Mouse (Mus musculus): ENCODE data around the gene Rnf5. TPM values are rescaled to one million over a fixed set of nuclear protein-coding genes. Genes with fewer than 3 reads are reported as not detected.

Rnf5 gene
- polyA plus RNA-seq, 1 experiment from 2014 or later = 175 TPM

GRCm38 (mm10) chr17:34646906-34647787, 43.7 kb upstream of the Rnf5 start, which contains the start of gene Atf6b:
TSS of gene Atf6b (plus strand) at chr17:34647146.
- ATAC-seq (ENCODE audit: low FRiP score) = peak; percentile 97
- H3K27ac ChIP-seq (ENCODE audit: low read depth, low read length) = peak within 1 kb of the TSS; percentile 79

GRCm38 (mm10) chr17:34645831-34646511, 42.5 kb upstream of the Rnf5 start:
- no peak overlapping the region for H3K4me3 ChIP-seq (ENCODE audit: low read depth, low read length)
- H3K27me3 ChIP-seq (ENCODE audit: control insufficient read depth, insufficient read depth, low read length) = no peaks in the 10 kb centered on the region
- no peak for ATAC-seq (ENCODE audit: low FRiP score)
- H3K9ac ChIP-seq (ENCODE audit: low read depth, low read length) = no peak overlapping the region
- WGBS = 90% methylated on average over 30 of the region's 30 CpGs
- DNase-seq (ENCODE audit: low spot score) = no peak
- no peaks in the 10 kb centered on the region; the same call in 1 of the 2 replicates for H3K4me1 ChIP-seq (replicated peaks; ENCODE audit: control insufficient read depth, insufficient read depth, low read length)
- no peak overlapping the region; the same call in 1 of the 2 replicates for H3K4me2 ChIP-seq (replicated peaks; ENCODE audit: low read depth, low read length)
- H3K36me3 ChIP-seq (ENCODE audit: control insufficient read depth, insufficient read depth, low read length) = peaks cover 9% of the 10 kb centered on the region; the same call in 1 of the 2 replicates
- H3K9me3 ChIP-seq (ENCODE audit: control insufficient read depth, low read length) = no peaks in the 10 kb centered on the region
- H3K27ac ChIP-seq (ENCODE audit: low read depth, low read length) = no peak overlapping the region

More at GRCm38 (mm10) chr17:34646906-34647787, 43.7 kb upstream of the Rnf5 start, which contains the start of gene Atf6b:
- 1% methylated on average over 59 of the region's 66 CpGs for WGBS
- Histone ChIP-seq H3K27me3 (ENCODE audit: control insufficient read depth, insufficient read depth, low read length) (no peaks in the 10 kb centered on the region), H3K4me2 (replicated peaks; ENCODE audit: low read depth, low read length) (peak within 1 kb of the TSS; percentile 84), H3K9me3 (ENCODE audit: control insufficient read depth, low read length) (no peaks in the 10 kb centered on the region), H3K4me3 (ENCODE audit: low read depth, low read length) (peak within 1 kb of the TSS; percentile 97), H3K4me1 (replicated peaks; ENCODE audit: control insufficient read depth, insufficient read depth, low read length) (no peaks in the 10 kb centered on the region; the same call in 1 of the 2 replicates), H3K36me3 (ENCODE audit: control insufficient read depth, insufficient read depth, low read length) (peaks cover 10% of the 10 kb centered on the region; the same call in 1 of the 2 replicates), H3K9ac (ENCODE audit: low read depth, low read length) (peak within 1 kb of the TSS; percentile 96)
- peak; percentile 91 for DNase-seq (ENCODE audit: low spot score)

GRCm38 (mm10) chr17:34645256-34645829, 41.9 kb upstream of the Rnf5 start:
- H3K36me3 ChIP-seq (ENCODE audit: control insufficient read depth, insufficient read depth, low read length) = 0 out of 2 replicates have a peak, but pooled peaks cover 8% of the 10 kb centered on the region
- no peak for ATAC-seq (ENCODE audit: low FRiP score)
- H3K27me3 ChIP-seq (ENCODE audit: control insufficient read depth, insufficient read depth, low read length) = no peaks in the 10 kb centered on the region
- WGBS = 44% methylated on average over 10 of the region's 10 CpGs
- H3K9me3 ChIP-seq (ENCODE audit: control insufficient read depth, low read length) = no peaks in the 10 kb centered on the region
- H3K9ac ChIP-seq (ENCODE audit: low read depth, low read length) = peak overlapping the region; percentile 70
- no peak for DNase-seq (ENCODE audit: low spot score)
- peak overlapping the region; percentile 59 for H3K4me3 ChIP-seq (ENCODE audit: low read depth, low read length)
- H3K4me2 ChIP-seq (replicated peaks; ENCODE audit: low read depth, low read length) = peak overlapping the region; percentile 69
- H3K4me1 ChIP-seq (replicated peaks; ENCODE audit: control insufficient read depth, insufficient read depth, low read length) = no peaks in the 10 kb centered on the region; the same call in 1 of the 2 replicates
- H3K27ac ChIP-seq (ENCODE audit: low read depth, low read length) = no peak overlapping the region

GRCm38 (mm10) chr17:34644608-34645007, 41.1 kb upstream of the Rnf5 start, which contains the start of gene Fkbpl:
TSS of gene Fkbpl (plus strand) at chr17:34644764.
- Histone ChIP-seq H3K27ac (ENCODE audit: low read depth, low read length) (0 out of 2 replicates have a peak within 1 kb of the TSS, but pooled peaks have one; percentile 31), H3K9me3 (ENCODE audit: control insufficient read depth, low read length) (no peaks in the 10 kb centered on the region), H3K27me3 (ENCODE audit: control insufficient read depth, insufficient read depth, low read length) (no peaks in the 10 kb centered on the region), H3K4me3 (ENCODE audit: low read depth, low read length) (peak within 1 kb of the TSS; percentile 59), H3K36me3 (ENCODE audit: control insufficient read depth, insufficient read depth, low read length) (0 out of 2 replicates have a peak, but pooled peaks cover 4% of the 10 kb centered on the region), H3K4me1 (replicated peaks; ENCODE audit: control insufficient read depth, insufficient read depth, low read length) (no peaks in the 10 kb centered on the region; the same call in 1 of the 2 replicates), H3K4me2 (replicated peaks; ENCODE audit: low read depth, low read length) (peak within 1 kb of the TSS; percentile 69), H3K9ac (ENCODE audit: low read depth, low read length) (peak within 1 kb of the TSS; percentile 70)
- DNase-seq (ENCODE audit: low spot score) (peak; percentile 96), ATAC-seq (ENCODE audit: low FRiP score) (peak; percentile 78)
- WGBS = 1% methylated on average over 16 of the region's 16 CpGs

GRCm38 (mm10) chr17:34643944-34644343, 40.5 kb upstream of the Rnf5 start:
- ATAC-seq (ENCODE audit: low FRiP score) = no peak
- H3K36me3 ChIP-seq (ENCODE audit: control insufficient read depth, insufficient read depth, low read length) = 0 out of 2 replicates have a peak, but pooled peaks cover under 1% of the 10 kb centered on the region

GRCm38 (mm10) chr17:34643379-34643778, 39.9 kb upstream of the Rnf5 start:
- no peak for ATAC-seq (ENCODE audit: low FRiP score)
- Histone ChIP-seq H3K27me3 (ENCODE audit: control insufficient read depth, insufficient read depth, low read length) (no peaks in the 10 kb centered on the region), H3K27ac (ENCODE audit: low read depth, low read length) (no peak overlapping the region), H3K9me3 (ENCODE audit: control insufficient read depth, low read length) (no peaks in the 10 kb centered on the region), H3K9ac (ENCODE audit: low read depth, low read length) (no peak overlapping the region), H3K4me2 (replicated peaks; ENCODE audit: low read depth, low read length) (no peak overlapping the region), H3K4me3 (ENCODE audit: low read depth, low read length) (no peak overlapping the region), H3K4me1 (replicated peaks; ENCODE audit: control insufficient read depth, insufficient read depth, low read length) (no peaks in the 10 kb centered on the region; the same call in 1 of the 2 replicates), H3K36me3 (ENCODE audit: control insufficient read depth, insufficient read depth, low read length) (no peaks in the 10 kb centered on the region)
- 93% methylated on average over 4 of the region's 4 CpGs for WGBS
- DNase-seq (ENCODE audit: low spot score) = no peak

More at GRCm38 (mm10) chr17:34643944-34644343, 40.5 kb upstream of the Rnf5 start:
- Histone ChIP-seq H3K27ac (ENCODE audit: low read depth, low read length) (no peak overlapping the region), H3K4me2 (replicated peaks; ENCODE audit: low read depth, low read length) (no peak overlapping the region), H3K27me3 (ENCODE audit: control insufficient read depth, insufficient read depth, low read length) (no peaks in the 10 kb centered on the region), H3K9me3 (ENCODE audit: control insufficient read depth, low read length) (no peaks in the 10 kb centered on the region), H3K9ac (ENCODE audit: low read depth, low read length) (no peak overlapping the region), H3K4me1 (replicated peaks; ENCODE audit: control insufficient read depth, insufficient read depth, low read length) (no peaks in the 10 kb centered on the region; the same call in 1 of the 2 replicates), H3K4me3 (ENCODE audit: low read depth, low read length) (no peak overlapping the region)
- DNase-seq (ENCODE audit: low spot score) = no peak
- WGBS = 83% methylated on average over 10 of the region's 10 CpGs

GRCm38 (mm10) chr17:34641945-34642344, 38.5 kb upstream of the Rnf5 start:
- no peak overlapping the region for H3K4me2 ChIP-seq (replicated peaks; ENCODE audit: low read depth, low read length)
- no peak overlapping the region for H3K27ac ChIP-seq (ENCODE audit: low read depth, low read length)
- H3K36me3 ChIP-seq (ENCODE audit: control insufficient read depth, insufficient read depth, low read length) = no peaks in the 10 kb centered on the region
- no peaks in the 10 kb centered on the region for H3K9me3 ChIP-seq (ENCODE audit: control insufficient read depth, low read length)
- no peak overlapping the region for H3K4me3 ChIP-seq (ENCODE audit: low read depth, low read length)
- H3K27me3 ChIP-seq (ENCODE audit: control insufficient read depth, insufficient read depth, low read length) = no peaks in the 10 kb centered on the region
- DNase-seq (ENCODE audit: low spot score) (no peak), ATAC-seq (ENCODE audit: low FRiP score) (no peak)
- no peaks in the 10 kb centered on the region; the same call in 1 of the 2 replicates for H3K4me1 ChIP-seq (replicated peaks; ENCODE audit: control insufficient read depth, insufficient read depth, low read length)
- WGBS = 78% methylated on average over 3 of the region's 3 CpGs
- H3K9ac ChIP-seq (ENCODE audit: low read depth, low read length) = no peak overlapping the region

Measured in hindbrain, embryonic 11.5 days (tissue).